ENCODE assay signal across 10 mouse cellular contexts in genomic region chr3:94973620-94974019, GRCm38 (mm10). TPM values are rescaled to one million over a fixed set of nuclear protein-coding genes. Genes with fewer than 3 reads are reported as not detected.
A peak's percentile ranks its signal among the peaks of the same experiment; 100 is the strongest.
DNase-seq lines count a peak whose midpoint lies in the region; ATAC-seq and TF ChIP-seq lines count a peak whose summit lies in the region.
"Had no signal": no experiment of that assay in that cellular context is flagged by ENCODE, and none has a peak within 500 bp of the region (broad histone marks: within the 10 kb centered on the region; RNA-seq: fewer than 3 reads in every experiment).

No protein-coding gene starts in this region.

- H3K4me2 ChIP-seq in hindbrain, embryonic 11.5 days (replicated peaks; ENCODE audit: low read depth, low read length) = no peak overlapping the region
- H3K4me2 ChIP-seq in hindbrain, postnatal 0 days (ENCODE audit: low read depth, low read length) = peak overlapping the region; percentile 82
- H3K4me2 ChIP-seq in midbrain, embryonic 13.5 days (replicated peaks) = peak overlapping the region; percentile 70

- no peaks in the 10 kb centered on the region for H3K9me3 ChIP-seq in hindbrain, embryonic 10.5 days
- H3K9me3 ChIP-seq in hindbrain, embryonic 11.5 days (ENCODE audit: control insufficient read depth, low read length) = no peaks in the 10 kb centered on the region
- H3K9me3 ChIP-seq in hindbrain, postnatal 0 days (ENCODE audit: low read length) = no peaks in the 10 kb centered on the region
- H3K9me3 ChIP-seq in midbrain, embryonic 13.5 days = no peaks in the 10 kb centered on the region

- peak overlapping the region; percentile 67 for H3K4me3 ChIP-seq in hindbrain, embryonic 10.5 days
- no peak overlapping the region; the same call in 1 of the 2 replicates for H3K4me3 ChIP-seq in hindbrain, embryonic 11.5 days (ENCODE audit: low read depth, low read length)
- H3K4me3 ChIP-seq in hindbrain, postnatal 0 days (ENCODE audit: low read length) = no peak overlapping the region
- H3K4me3 ChIP-seq in midbrain, embryonic 13.5 days (replicated peaks) = peak overlapping the region; percentile 89; the same call in 1 of the 2 replicates

- DNase-seq in hindbrain, embryonic 10.5 days (ENCODE audit: low spot score) = no peak
- no peak for DNase-seq in hindbrain, embryonic 11.5 days (ENCODE audit: low spot score)
- DNase-seq in R1 (ENCODE audit: low read depth, low spot score) = peak; percentile 20
- DNase-seq in hindbrain, postnatal 0 days (ENCODE audit: low spot score) = no peak
- DNase-seq in thymus, postnatal 10 days (ENCODE audit: low spot score in 2 of 2) = no peak
- no peak for DNase-seq in right cerebral cortex, postnatal 25 days
- DNase-seq in left cerebral cortex, postnatal 25 days (ENCODE audit: low spot score in 2 of 2) = no peak
- DNase-seq: lung, postnatal 10 days; right cerebral cortex, adult 18-20 months had no signal

- intact Hi-C loops in left cerebral cortex, postnatal 25 days (cut with DNase I) = loop anchor here (2.0 kb wide), 1 partner anchor 19 kb away; the partner anchor contains the start of gene Rfx5

- no peak for ATAC-seq in hindbrain, embryonic 11.5 days (ENCODE audit: low FRiP score)
- no peak for ATAC-seq in hindbrain, postnatal 0 days
- ATAC-seq in midbrain, embryonic 13.5 days = no peak

- WGBS in hindbrain, embryonic 10.5 days = 85% methylated on average over 5 of the region's 5 CpGs
- 86% methylated on average over 5 of the region's 5 CpGs for WGBS in hindbrain, embryonic 11.5 days
- 87% methylated on average over 5 of the region's 5 CpGs for WGBS in hindbrain, postnatal 0 days
- 84% methylated on average over 5 of the region's 5 CpGs for WGBS in midbrain, embryonic 13.5 days

- H3K4me1 ChIP-seq in hindbrain, embryonic 10.5 days (replicated peaks) = peaks cover 19% of the 10 kb centered on the region
- H3K4me1 ChIP-seq in hindbrain, embryonic 11.5 days (replicated peaks; ENCODE audit: control insufficient read depth, insufficient read depth, low read length) = 0 out of 2 replicates have a peak, but pooled peaks cover 3% of the 10 kb centered on the region
- H3K4me1 ChIP-seq in hindbrain, postnatal 0 days (ENCODE audit: insufficient read depth, low read length) = peaks cover 11% of the 10 kb centered on the region
- peaks cover 20% of the 10 kb centered on the region for H3K4me1 ChIP-seq in midbrain, embryonic 13.5 days (replicated peaks)

- no peak for TF ChIP-seq CTCF in hindbrain, postnatal 0 days (IDR thresholded peaks at IDR 0.05; ENCODE audit: low read depth)

- H3K9ac ChIP-seq in hindbrain, embryonic 11.5 days (ENCODE audit: low read depth, low read length) = no peak overlapping the region
- H3K9ac ChIP-seq in hindbrain, postnatal 0 days (replicated peaks; ENCODE audit: low read length) = peak overlapping the region; percentile 93; the same call in 1 of the 2 replicates
- no peak overlapping the region for H3K9ac ChIP-seq in midbrain, embryonic 13.5 days (replicated peaks)

- no peak overlapping the region for H3K27ac ChIP-seq in hindbrain, embryonic 10.5 days
- no peak overlapping the region for H3K27ac ChIP-seq in hindbrain, embryonic 11.5 days (ENCODE audit: low read depth, low read length)
- no peak overlapping the region for H3K27ac ChIP-seq in hindbrain, postnatal 0 days
- no peak overlapping the region for H3K27ac ChIP-seq in midbrain, embryonic 13.5 days

- no peaks in the 10 kb centered on the region for H3K27me3 ChIP-seq in hindbrain, embryonic 10.5 days (ENCODE audit: insufficient read depth, poor library complexity, severe bottlenecking)
- no peaks in the 10 kb centered on the region for H3K27me3 ChIP-seq in hindbrain, embryonic 11.5 days (ENCODE audit: control insufficient read depth, insufficient read depth, low read length)
- no peaks in the 10 kb centered on the region for H3K27me3 ChIP-seq in hindbrain, postnatal 0 days (ENCODE audit: insufficient read depth, low read length)
- no peaks in the 10 kb centered on the region for H3K27me3 ChIP-seq in midbrain, embryonic 13.5 days

- H3K36me3 ChIP-seq in hindbrain, embryonic 10.5 days = peaks cover 11% of the 10 kb centered on the region
- H3K36me3 ChIP-seq in hindbrain, embryonic 11.5 days (ENCODE audit: control insufficient read depth, insufficient read depth, low read length) = no peaks in the 10 kb centered on the region
- H3K36me3 ChIP-seq in hindbrain, postnatal 0 days (ENCODE audit: insufficient read depth, low read length) = no peaks in the 10 kb centered on the region
- no peaks in the 10 kb centered on the region for H3K36me3 ChIP-seq in midbrain, embryonic 13.5 days

RNA-seq across cellular contexts. Expression of gene Pi4kb, which starts 0.9 kb away (rescaled TPM):
- 20.6 and 22.3 TPM in 2 replicates for polyA plus RNA-seq in hindbrain, embryonic 10.5 days (2016; fragmentation: Nextera tagmentation; extraction: Ambion mirVana)
- polyA plus RNA-seq in hindbrain, embryonic 11.5 days (2014; fragmentation: Nextera tagmentation; extraction: Ambion mirVana) = 22.1 and 24.4 TPM in 2 replicates
- 57.1 and 85.4 TPM in 2 replicates for total RNA-seq in hindbrain, postnatal 0 days (2014; rRNA removed)
- 19.2 and 22.7 TPM in 2 replicates for polyA plus RNA-seq in hindbrain, postnatal 0 days (2015; fragmentation: Nextera tagmentation; extraction: Ambion mirVana)
- polyA plus RNA-seq in midbrain, embryonic 13.5 days (2015; fragmentation: Nextera tagmentation; extraction: Ambion mirVana) = 24.7 and 25.3 TPM in 2 replicates
- 10 to 100 TPM; 51.0 to 61.8 TPM for total RNA-seq in left cerebral cortex, postnatal 25 days (2021)

RNA-seq across cellular contexts. Expression of gene Rfx5, which starts 19.7 kb away (rescaled TPM):
- polyA plus RNA-seq in hindbrain, embryonic 10.5 days (2016; fragmentation: Nextera tagmentation; extraction: Ambion mirVana) = 5.7 TPM in 2 replicates
- 6.0 and 8.9 TPM in 2 replicates for polyA plus RNA-seq in hindbrain, embryonic 11.5 days (2014; fragmentation: Nextera tagmentation; extraction: Ambion mirVana)
- 13.9 and 18.3 TPM in 2 replicates for total RNA-seq in hindbrain, postnatal 0 days (2014; rRNA removed)
- 5.4 and 5.8 TPM in 2 replicates for polyA plus RNA-seq in hindbrain, postnatal 0 days (2015; fragmentation: Nextera tagmentation; extraction: Ambion mirVana)
- polyA plus RNA-seq in midbrain, embryonic 13.5 days (2015; fragmentation: Nextera tagmentation; extraction: Ambion mirVana) = 5.0 and 5.2 TPM in 2 replicates
- 10 to 100 TPM; 22.2 to 27.6 TPM for total RNA-seq in left cerebral cortex, postnatal 25 days (2021)

RNA-seq across cellular contexts. Expression of gene Selenbp1, which starts 40.8 kb away (rescaled TPM):
- polyA plus RNA-seq in hindbrain, embryonic 10.5 days (2016; fragmentation: Nextera tagmentation; extraction: Ambion mirVana) = 5.1 and 7.4 TPM in 2 replicates
- polyA plus RNA-seq in hindbrain, embryonic 11.5 days (2014; fragmentation: Nextera tagmentation; extraction: Ambion mirVana) = 6.9 and 7.4 TPM in 2 replicates
- 32.8 and 36.5 TPM in 2 replicates for total RNA-seq in hindbrain, postnatal 0 days (2014; rRNA removed)
- 19.9 and 21.3 TPM in 2 replicates for polyA plus RNA-seq in hindbrain, postnatal 0 days (2015; fragmentation: Nextera tagmentation; extraction: Ambion mirVana)
- 7.7 and 9.0 TPM in 2 replicates for polyA plus RNA-seq in midbrain, embryonic 13.5 days (2015; fragmentation: Nextera tagmentation; extraction: Ambion mirVana)
- total RNA-seq in left cerebral cortex, postnatal 25 days (2021) = 1 to 10 TPM; 7.5 to 9.0 TPM

RNA-seq across cellular contexts. Expression of gene Zfp687, which starts 41.6 kb away (rescaled TPM):
- polyA plus RNA-seq in hindbrain, embryonic 10.5 days (2016; fragmentation: Nextera tagmentation; extraction: Ambion mirVana) = 40.0 and 46.5 TPM in 2 replicates
- polyA plus RNA-seq in hindbrain, embryonic 11.5 days (2014; fragmentation: Nextera tagmentation; extraction: Ambion mirVana) = 21.2 and 29.6 TPM in 2 replicates
- total RNA-seq in hindbrain, postnatal 0 days (2014; rRNA removed) = 34.1 and 35.4 TPM in 2 replicates
- polyA plus RNA-seq in hindbrain, postnatal 0 days (2015; fragmentation: Nextera tagmentation; extraction: Ambion mirVana) = 17.3 and 18.0 TPM in 2 replicates
- polyA plus RNA-seq in midbrain, embryonic 13.5 days (2015; fragmentation: Nextera tagmentation; extraction: Ambion mirVana) = 26.2 and 28.1 TPM in 2 replicates
- total RNA-seq in left cerebral cortex, postnatal 25 days (2021) = 10 to 100 TPM; 21.4 to 22.2 TPM

Comparison
In these comparisons a context has a peak if more than half of its experiments do, and no peak if none do; other contexts are left out.
1. H3K4me3 ChIP-seq: peak in hindbrain, embryonic 10.5 days (single experiment) and midbrain, embryonic 13.5 days (single experiment); none in hindbrain, embryonic 11.5 days (single experiment) and hindbrain, postnatal 0 days (single experiment).